Mouse (Mus musculus): ENCODE measurements around the gene Gm527. TPM values are rescaled to one million over a fixed set of nuclear protein-coding genes. Genes with fewer than 3 reads are reported as not detected.

Gm527 gene
- polyA plus RNA-seq, 1 experiment from 2014 or later, result 2.0 TPM

Other genes starting within 250 kb of the Gm527 start
- gene Klhl28, start 47.6 kb downstream of the Gm527 start, polyA plus RNA-seq (2015; fragmentation: Nextera tagmentation; extraction: Ambion mirVana), result 9.9 and 12.0 TPM in 2 replicates
- 14.8 and 16.4 TPM in 2 replicates for gene Togaram1, start 47.9 kb downstream of the Gm527 start, polyA plus RNA-seq (2015; fragmentation: Nextera tagmentation; extraction: Ambion mirVana)
- gene Prpf39, start 118.4 kb downstream of the Gm527 start, polyA plus RNA-seq (2015; fragmentation: Nextera tagmentation; extraction: Ambion mirVana), result 28.6 and 32.7 TPM in 2 replicates
- 466 and 516 TPM in 2 replicates for gene Fkbp3, start 156.1 kb downstream of the Gm527 start, polyA plus RNA-seq (2015; fragmentation: Nextera tagmentation; extraction: Ambion mirVana)
- 5.0 TPM in 2 replicates for gene Fancm, start 157.7 kb downstream of the Gm527 start, polyA plus RNA-seq (2015; fragmentation: Nextera tagmentation; extraction: Ambion mirVana)